Mouse (Mus musculus) mouse embryonic stem cell (cell line): ENCODE measurements around the gene Olfr723.
"Not testable (repeated sequence)": the region's sequence is repeated elsewhere in the genome, so short reads cannot be mapped to it uniquely, and the experiment has no call there.

Source experiments
- in situ Hi-C, 2 experiments: fragments of 300-500 bp; cut with MboI; formaldehyde crosslinking; loops; 1 replicate in 1 of 2; 3 replicates in 1 of 2; pipeline ENCODE4 v1.14.3; 2019 to 2020; ENCODE audit warnings: low sequenced_read_pairs in 2 of 2, low pct_unique_long_range_greater_than_20kb in 1 of 2, mixed read lengths in 1 of 2; ENCODE audit not compliant: unreplicated experiment in 1 of 2

Gene Olfr723

GRCm38 (mm10) chr14:49931687-49932086 lies at the start of gene Olfr723:
Olfr723 (minus strand) TSS chr14:49931787.
- in situ Hi-C loops: not testable (repeated sequence)

GRCm38 (mm10) chr14:49963174-49963573 lies 31.6 kb upstream of the Olfr723 start, which contains the start of gene Olfr724:
Olfr724 (minus strand) TSS chr14:49963274.
- in situ Hi-C loops: not testable (repeated sequence)

DNA sequence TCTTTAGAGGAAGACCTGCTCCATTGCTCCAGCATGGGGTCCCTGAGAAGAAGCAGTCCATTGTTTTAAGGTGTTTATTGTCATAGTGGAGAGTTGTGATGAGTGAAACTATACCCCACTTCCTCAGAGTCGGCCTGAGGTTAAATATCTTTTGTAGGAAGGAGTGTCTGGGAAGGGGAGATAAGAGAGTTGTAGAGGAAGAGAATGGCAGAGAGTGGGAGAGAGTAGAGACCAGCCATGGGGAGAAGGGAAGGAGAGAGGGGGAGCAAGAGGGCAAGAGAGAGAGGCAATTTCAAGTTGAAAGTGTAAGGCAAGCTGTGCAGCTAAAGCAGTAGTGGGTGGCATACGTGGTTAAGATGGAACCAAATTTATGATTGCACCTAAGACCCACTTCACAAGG lies 24.3 kb upstream of the Olfr723 start:
- in situ Hi-C loops: no loop called here

DNA sequence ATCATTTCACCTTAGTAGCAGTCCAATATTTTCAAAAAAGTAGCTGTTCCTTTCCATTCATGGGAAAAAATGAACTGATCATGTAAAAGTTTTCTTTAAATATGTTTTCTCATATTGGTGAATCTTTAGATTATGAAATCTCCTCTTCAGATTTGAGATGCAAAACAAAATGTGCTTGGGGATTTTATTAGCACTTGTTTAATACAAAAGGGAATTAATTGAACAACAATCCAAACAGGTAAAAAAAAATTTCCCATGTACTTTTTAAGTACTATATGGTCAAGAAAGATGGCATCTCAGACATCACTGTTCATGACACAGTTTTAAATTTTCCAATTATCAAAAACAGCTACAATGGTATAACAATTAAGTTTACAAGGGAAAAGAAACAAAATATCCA lies 29.7 kb downstream of the Olfr723 start, which contains the start of gene Olfr722:
TSS of gene Olfr722 (minus strand) at position 101 of the 400 bp plus-strand sequence.
- in situ Hi-C loops: no loop called here
